ENCODE assay signal across 10 mouse cellular contexts in genomic region chr19:46149091-46149490, GRCm38 (mm10). TPM values are rescaled to one million over a fixed set of nuclear protein-coding genes. Genes with fewer than 3 reads are reported as not detected.
A peak's percentile ranks its signal among the peaks of the same experiment; 100 is the strongest.
DNase-seq lines count a peak whose midpoint lies in the region; ATAC-seq and TF ChIP-seq lines count a peak whose summit lies in the region.
"Had no signal": no experiment of that assay in that cellular context is flagged by ENCODE, and none has a peak within 500 bp of the region (broad histone marks: within the 10 kb centered on the region; RNA-seq: fewer than 3 reads in every experiment).

No protein-coding gene starts in this region.

- no peaks in the 10 kb centered on the region for H3K9me3 ChIP-seq in heart, embryonic 13.5 days
- no peaks in the 10 kb centered on the region for H3K9me3 ChIP-seq in midbrain, embryonic 14.5 days (ENCODE audit: control insufficient read depth, low read length)

- no peak for ATAC-seq in heart, embryonic 13.5 days (ENCODE audit: extremely low read depth, insufficient number of reproducible peaks, low FRiP score, low TSS enrichment)
- ATAC-seq in midbrain, embryonic 14.5 days (ENCODE audit: low FRiP score, low TSS enrichment): no peak

- no peak overlapping the region for H3K27ac ChIP-seq in heart, embryonic 13.5 days (replicated peaks)
- no peak overlapping the region for H3K27ac ChIP-seq in cortical plate, adult 2 months (ENCODE audit: insufficient read depth, low read length)
- H3K27ac ChIP-seq in midbrain, embryonic 14.5 days (replicated peaks; ENCODE audit: low read depth, low read length): no peak overlapping the region
- H3K27ac ChIP-seq in thymus, adult 2 months (ENCODE audit: control insufficient read depth, insufficient read depth, low read length): no peak overlapping the region

- no peaks in the 10 kb centered on the region for H3K36me3 ChIP-seq in heart, embryonic 13.5 days
- H3K36me3 ChIP-seq in midbrain, embryonic 14.5 days (ENCODE audit: control insufficient read depth, insufficient read depth, low read length): no peaks in the 10 kb centered on the region
- no peaks in the 10 kb centered on the region for H3K36me3 ChIP-seq in thymus, adult 2 months (ENCODE audit: control insufficient read depth, insufficient read depth, low read length)

- H3K9ac ChIP-seq in heart, embryonic 13.5 days: no peak overlapping the region
- H3K9ac ChIP-seq in midbrain, embryonic 14.5 days (replicated peaks; ENCODE audit: low read length): no peak overlapping the region

- H3K4me1 ChIP-seq in heart, embryonic 13.5 days: peaks cover 37% of the 10 kb centered on the region
- peaks cover 4% of the 10 kb centered on the region; the same call in 1 of the 2 replicates for H3K4me1 ChIP-seq in cortical plate, adult 2 months (ENCODE audit: control insufficient read depth, insufficient read depth, low read length)
- peaks cover 25% of the 10 kb centered on the region for H3K4me1 ChIP-seq in midbrain, embryonic 14.5 days (ENCODE audit: control insufficient read depth, insufficient read depth, low read length)
- H3K4me1 ChIP-seq in thymus, adult 2 months (replicated peaks; ENCODE audit: control insufficient read depth, insufficient read depth, low read length): peaks cover 16% of the 10 kb centered on the region

- peak overlapping the region; percentile 68 for H3K4me3 ChIP-seq in heart, embryonic 13.5 days
- H3K4me3 ChIP-seq in cortical plate, adult 2 months (ENCODE audit: insufficient read depth, low read length): peak overlapping the region; percentile 17; the same call in 1 of the 2 replicates
- no peak overlapping the region for H3K4me3 ChIP-seq in midbrain, embryonic 14.5 days (replicated peaks; ENCODE audit: low read depth, low read length)
- no peak overlapping the region for H3K4me3 ChIP-seq in thymus, adult 2 months (ENCODE audit: control insufficient read depth, insufficient read depth, low read length)

- H3K4me2 ChIP-seq in heart, embryonic 13.5 days: peak overlapping the region; percentile 90
- H3K4me2 ChIP-seq in midbrain, embryonic 14.5 days (ENCODE audit: low read length): peak overlapping the region; percentile 89; the same call in 1 of the 2 replicates

- H3K27me3 ChIP-seq in heart, embryonic 13.5 days (replicated peaks): peaks cover 68% of the 10 kb centered on the region
- H3K27me3 ChIP-seq in midbrain, embryonic 14.5 days (ENCODE audit: control insufficient read depth, insufficient read depth, low read length): peaks cover 61% of the 10 kb centered on the region
- peaks cover 11% of the 10 kb centered on the region; the same call in 1 of the 2 replicates for H3K27me3 ChIP-seq in thymus, adult 2 months (ENCODE audit: control insufficient read depth, insufficient read depth, low read length)

- no peak for TF ChIP-seq POLR2A in cortical plate, adult 2 months (IDR thresholded peaks at IDR 0.05; ENCODE audit: extremely low read depth, insufficient read depth, low read length)
- no peak for TF ChIP-seq POLR2A in thymus, adult 2 months (IDR thresholded peaks at IDR 0.05; ENCODE audit: control insufficient read depth, extremely low read depth, insufficient read depth, low read length, poor library complexity)

- no peak for TF ChIP-seq CTCF in cortical plate, adult 2 months (IDR thresholded peaks at IDR 0.05; ENCODE audit: extremely low read depth, insufficient read depth, low read length)
- TF ChIP-seq CTCF in thymus, adult 2 months (IDR thresholded peaks at IDR 0.05; ENCODE audit: borderline replicate concordance, control insufficient read depth, extremely low read depth, insufficient read depth, low read length, poor library complexity): no peak

- no peak for DNase-seq in heart, postnatal 4 days
- peak; percentile 35 for DNase-seq in induced T-regulatory cell, adult 2 months (ENCODE audit: low read depth)
- no peak for DNase-seq in midbrain, embryonic 14.5 days
- no peak for DNase-seq in spleen, adult 18-20 months
- DNase-seq in thymus, adult 2 months: no peak
- DNase-seq in kidney, postnatal 25 days: no peak

- WGBS in heart, embryonic 13.5 days: 26% methylated on average over 12 of the region's 12 CpGs
- 26% methylated on average over 12 of the region's 12 CpGs for WGBS in midbrain, embryonic 14.5 days
- 40% methylated on average over 12 of the region's 12 CpGs for WGBS in thymus, adult 2 months

RNA-seq across cellular contexts. Expression of gene Pitx3, which starts 1.0 kb away (rescaled TPM):
- 0.66 and 0.74 TPM in 2 replicates for polyA plus RNA-seq in heart, embryonic 13.5 days (2015; fragmentation: Nextera tagmentation; extraction: Ambion mirVana)
- not detected for total RNA-seq in heart, postnatal 4 days (2021)
- 0.06 TPM in 1 of 2 replicates, not detected in the other for polyA plus RNA-seq in cortical plate, adult 2 months (2012; rRNA removed)
- 3.6 and 3.9 TPM in 2 replicates for polyA plus RNA-seq in midbrain, embryonic 14.5 days (2014; fragmentation: Nextera tagmentation; extraction: Ambion mirVana)
- 0.17 and 0.24 TPM in 2 replicates for polyA plus RNA-seq in thymus, adult 2 months (2012; rRNA removed)
- total RNA-seq: layer of hippocampus, postnatal 25 days had no signal
- polyA plus RNA-seq: thymus, postnatal 0 days had no signal

RNA-seq across cellular contexts. Expression of gene Gbf1, which starts 3.2 kb away (rescaled TPM):
- polyA plus RNA-seq in heart, embryonic 13.5 days (2015; fragmentation: Nextera tagmentation; extraction: Ambion mirVana): 41.1 and 43.1 TPM in 2 replicates
- 10 to 100 TPM; 57.6 to 58.3 TPM for total RNA-seq in heart, postnatal 4 days (2021)
- 68.7 and 74.1 TPM in 2 replicates for polyA plus RNA-seq in cortical plate, adult 2 months (2012; rRNA removed)
- polyA plus RNA-seq in midbrain, embryonic 14.5 days (2014; fragmentation: Nextera tagmentation; extraction: Ambion mirVana): 55.2 and 71.8 TPM in 2 replicates
- 113 and 120 TPM in 2 replicates for polyA plus RNA-seq in thymus, adult 2 months (2012; rRNA removed)

RNA-seq across cellular contexts. Expression of gene Elovl3, which starts 17.4 kb away (rescaled TPM):
- not detected in 2 replicates for polyA plus RNA-seq in heart, embryonic 13.5 days (2015; fragmentation: Nextera tagmentation; extraction: Ambion mirVana)
- total RNA-seq in heart, postnatal 4 days (2021): not detected
- not detected in 2 replicates for polyA plus RNA-seq in cortical plate, adult 2 months (2012; rRNA removed)
- 0.47 and 0.76 TPM in 2 replicates for polyA plus RNA-seq in midbrain, embryonic 14.5 days (2014; fragmentation: Nextera tagmentation; extraction: Ambion mirVana)
- polyA plus RNA-seq in thymus, adult 2 months (2012; rRNA removed): 0.31 and 1.7 TPM in 2 replicates
- total RNA-seq: layer of hippocampus, postnatal 25 days had no signal

Comparison
In these comparisons a context has a peak if more than half of its experiments do, and no peak if none do; other contexts are left out.
1. H3K4me3 ChIP-seq: peak in heart, embryonic 13.5 days (single experiment) and cortical plate, adult 2 months (single experiment); none in midbrain, embryonic 14.5 days (single experiment) and thymus, adult 2 months (single experiment).